Mouse (Mus musculus): ENCODE results near the gene Duoxa1.

DNA sequence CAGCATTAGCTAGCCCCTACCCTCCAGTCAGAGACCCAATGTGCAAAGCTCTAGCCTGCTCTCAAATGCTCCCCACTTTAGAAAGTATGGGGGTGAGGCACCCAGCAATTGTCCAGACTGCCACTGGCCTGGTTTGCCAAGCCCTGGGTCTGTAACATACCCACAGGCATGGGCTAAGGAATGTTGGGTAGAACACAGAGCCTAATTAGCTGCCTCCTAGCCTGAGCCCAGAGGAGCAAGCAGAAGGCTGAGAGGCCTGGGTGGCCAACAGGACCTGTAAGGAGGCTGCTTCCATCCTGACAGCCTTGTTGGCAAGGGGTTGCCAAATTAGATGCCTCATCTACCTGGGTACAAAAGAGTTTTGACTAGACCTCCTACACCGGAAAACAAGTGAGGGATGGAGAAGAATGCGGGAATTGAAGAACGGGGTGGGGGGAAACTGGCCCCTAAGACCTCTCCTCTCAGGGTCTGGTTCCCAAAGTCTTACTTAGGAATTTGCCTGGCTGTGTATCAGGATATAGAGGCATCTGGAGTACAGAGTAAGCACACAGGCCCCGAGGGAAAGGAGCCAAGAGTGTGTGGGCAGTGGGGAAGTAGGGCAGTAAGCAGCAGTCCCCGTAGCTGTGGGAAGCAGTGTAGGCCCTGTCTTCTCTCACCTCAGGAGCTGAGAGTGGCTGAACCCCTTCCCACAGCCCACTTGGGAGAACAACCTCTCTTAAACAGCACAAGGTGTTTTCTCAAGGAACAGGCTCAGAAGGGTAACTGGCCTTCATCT, 37.8 kb upstream of the Duoxa1 start:
- TF ChIP-seq CTCF (IDR thresholded peaks at IDR 0.05) = no peak
- no peak for TF ChIP-seq EP300 (IDR thresholded peaks at IDR 0.05; ENCODE audit: insufficient read depth, low read depth, low read length)
